Mouse (Mus musculus) layer of hippocampus, adult 2 months (tissue): ENCODE measurements around the gene Naa16. TPM values are rescaled to one million over a fixed set of nuclear protein-coding genes. Genes with fewer than 3 reads are reported as not detected.
A peak's percentile ranks its signal among the peaks of the same experiment; 100 is the strongest.
"Not testable (repeated sequence)": the region's sequence is repeated elsewhere in the genome, so short reads cannot be mapped to it uniquely, and the experiment has no call there.

Source experiments
- DNase-seq, 2 experiments: peaks; one replicate each; pipeline ENCODE4 v3.0.0; 2022; ENCODE audit warnings: low spot score in 2 of 2
- H3K27ac ChIP-seq: fragments of 200-600 bp; 2 replicates; pipeline ENCODE4 v1.8.1; 2022
- H3K4me3 ChIP-seq: fragments of 200-600 bp; 2 replicates; pipeline ENCODE4 v1.8.1; 2022; ENCODE audit warnings: mild to moderate bottlenecking
- CTCF ChIP-seq: fragments of 200-600 bp; conservative IDR thresholded peaks from 2 replicates; pipeline ENCODE4 v1.8.1; 2022; ENCODE audit warnings: antibody characterized with exemption, mild to moderate bottlenecking, moderate library complexity
- long read RNA-seq, 2 experiments: library from polyadenylated mRNA; stranded (forward); transcript quantifications; one replicate each; pipeline ENCODE4 v2.0.0; 2021; ENCODE audit warnings: borderline mapping rate in 2 of 2
- total RNA-seq, 2 experiments: library from RNA; stranded (reverse); gene quantifications; 2 replicates each; pipeline ENCODE4 v1.2.3; 2021

Naa16 gene
- 10 to 100 TPM; 13.5 to 15.2 TPM for total RNA-seq
- long read RNA-seq, experiment 1, full-length matches to known transcripts, result 2 of 7 reads
- long read RNA-seq, experiment 1, partial matches to known transcripts, result 0 of 7 reads
- long read RNA-seq, experiment 1, other reads (novel, unspliced or antisense), result 5 of 7 reads
- long read RNA-seq, experiment 2, partial matches to known transcripts, result 0 of 2 reads
- long read RNA-seq, experiment 2, other reads (novel, unspliced or antisense), result 2 of 2 reads

DNA sequence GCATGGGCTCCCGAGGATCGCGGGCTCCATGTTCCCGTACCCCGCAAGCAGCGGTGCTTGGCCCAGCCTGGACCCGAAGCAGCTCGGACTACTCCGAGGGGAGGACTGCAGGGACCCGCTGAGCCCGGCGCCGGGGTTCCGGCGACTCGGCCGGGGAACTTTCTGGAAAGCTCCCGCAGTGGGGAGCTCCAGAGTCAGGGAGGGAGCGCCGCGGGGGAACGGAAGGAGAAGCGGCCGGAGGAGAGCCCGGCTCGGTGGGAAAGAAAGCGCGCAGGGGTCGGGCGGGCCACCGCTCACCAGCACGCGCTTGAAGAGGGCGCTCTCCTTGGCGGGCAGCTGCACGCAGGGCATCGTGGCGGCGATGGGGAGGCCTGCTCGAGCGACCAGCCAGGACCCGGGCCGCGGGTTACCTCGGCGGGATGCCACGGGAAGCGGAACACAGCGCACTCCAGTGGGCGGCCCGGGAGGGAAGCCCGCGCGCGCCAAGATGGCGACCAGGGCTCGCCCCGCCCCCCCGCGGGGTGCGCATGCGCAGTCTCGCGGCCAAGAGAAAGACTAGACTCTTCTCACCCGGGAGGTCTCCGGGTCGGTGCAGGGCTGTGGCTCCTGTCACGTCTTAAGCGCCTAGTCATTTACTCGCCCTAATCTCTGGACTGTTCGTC lies at the start of gene Naa16:
Gene Naa16, minus strand, starts transcription at position 514 of the 662 bp plus-strand sequence.
- TF ChIP-seq CTCF, result peak; percentile 71
- DNase-seq, result peak; percentile 90 to 97

GRCm38 (mm10) chr14:79434068-79434467 lies 43.5 kb upstream of the Naa16 start:
- H3K27ac ChIP-seq, result no peak overlapping the region
- H3K4me3 ChIP-seq, result no peak overlapping the region
- no peak for DNase-seq
- TF ChIP-seq CTCF, result no peak

More for the DNA sequence above, at the start of gene Naa16:
- peak within 1 kb of the TSS; percentile 97 for H3K4me3 ChIP-seq
- H3K27ac ChIP-seq, result peak within 1 kb of the TSS; percentile 97

GRCm38 (mm10) chr14:79426730-79427365 lies 36.3 kb upstream of the Naa16 start:
- peak overlapping the region; percentile 75 for H3K4me3 ChIP-seq
- H3K27ac ChIP-seq, result peak overlapping the region; percentile 90
- not testable (repeated sequence) for DNase-seq

- TF ChIP-seq CTCF, result no peak
- H3K27ac ChIP-seq, result peak within 1 kb of the TSS; percentile 90
- H3K4me3 ChIP-seq, result peak within 1 kb of the TSS; percentile 75
- DNase-seq, result peak; percentile 90 to 94
These were observed 35.6 kb upstream of the Naa16 start, which contains the start of gene Kbtbd7 for GRCm38 (mm10) chr14:79425979-79426729. TSS of gene Kbtbd7 (plus strand) at chr14:79426511.

- DNase-seq, result no peak
- no peak overlapping the region for H3K27ac ChIP-seq
- H3K4me3 ChIP-seq, result no peak overlapping the region
- TF ChIP-seq CTCF, result no peak
These were observed 29.6 kb upstream of the Naa16 start for GRCm38 (mm10) chr14:79420083-79420685.

- no peak for TF ChIP-seq CTCF
- no peak for DNase-seq
- Histone ChIP-seq H3K4me3 (no peak overlapping the region), H3K27ac (no peak overlapping the region)
These were observed 22.5 kb upstream of the Naa16 start for GRCm38 (mm10) chr14:79413121-79413520.

- TF ChIP-seq CTCF, result no peak
- no peak overlapping the region for H3K27ac ChIP-seq
- H3K4me3 ChIP-seq, result no peak overlapping the region
- no peak for DNase-seq
These were observed 20.1 kb upstream of the Naa16 start for GRCm38 (mm10) chr14:79410662-79411061.

DNA sequence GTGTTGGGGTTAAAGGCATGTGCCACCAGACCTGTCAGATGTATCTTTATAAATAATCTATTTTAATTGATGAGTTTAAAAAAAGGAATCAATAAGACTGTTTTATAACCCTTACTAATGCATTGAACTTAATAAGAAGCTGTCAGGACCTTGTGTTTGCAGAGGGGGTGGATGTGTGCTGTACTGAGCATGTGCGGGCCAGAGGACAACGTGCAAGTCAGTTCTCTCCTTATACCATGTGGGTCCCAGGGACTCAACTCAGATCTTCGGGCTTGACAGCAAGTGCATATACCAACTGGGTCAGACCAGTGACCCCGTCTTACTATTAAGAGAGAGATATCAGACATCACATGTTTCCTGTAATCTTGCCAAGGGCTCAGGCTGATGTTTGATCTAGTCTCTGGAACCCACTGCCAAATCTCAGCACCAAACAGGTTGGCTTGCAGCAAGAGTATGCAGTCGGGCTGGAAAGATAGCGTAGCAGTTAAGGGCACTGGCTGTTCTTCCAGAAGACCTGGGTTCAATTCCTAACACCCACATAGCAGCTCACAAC lies 18.8 kb upstream of the Naa16 start:
- no peak for DNase-seq
- TF ChIP-seq CTCF, result no peak
- no peak overlapping the region for H3K4me3 ChIP-seq

GRCm38 (mm10) chr14:79407641-79408040 lies 17.1 kb upstream of the Naa16 start:
- Histone ChIP-seq H3K4me3 (no peak overlapping the region), H3K27ac (no peak overlapping the region)
- DNase-seq, result no peak
- TF ChIP-seq CTCF, result no peak

More for the DNA sequence above, 18.8 kb upstream of the Naa16 start:
- H3K27ac ChIP-seq, result no peak overlapping the region

- Histone ChIP-seq H3K4me3 (peak within 1 kb of the TSS; percentile 73), H3K27ac (peak within 1 kb of the TSS; percentile 90)
- DNase-seq, result peak; percentile 63 to 65
- peak; percentile 49 for TF ChIP-seq CTCF
These were observed 6.9 kb upstream of the Naa16 start, which contains the start of gene Mtrf1 for GRCm38 (mm10) chr14:79397321-79398122. TSS of gene Mtrf1 (plus strand) at chr14:79397772.

- DNase-seq, result no peak
- peak; percentile 74 for TF ChIP-seq CTCF
- Histone ChIP-seq H3K27ac (no peak overlapping the region), H3K4me3 (no peak overlapping the region)
These were observed 4.0 kb upstream of the Naa16 start for GRCm38 (mm10) chr14:79394564-79394963.
